Mouse (Mus musculus) adrenal gland, adult 2 months (tissue): ENCODE results near the gene Duox2. TPM values are rescaled to one million over a fixed set of nuclear protein-coding genes. Genes with fewer than 3 reads are reported as not detected.

Experiments
- DNase-seq: peaks from one replicate; pipeline ENCODE4 v3.0.0; 2021
- polyA plus RNA-seq: library from polyadenylated mRNA; depleted of rRNA; stranded (reverse); fragments of >200 nt; gene quantifications from 2 replicates; pipeline ENCODE4 v1.2.3, GENCODE M21; 2012
- total RNA-seq, 2 experiments: library from RNA; stranded (reverse); gene quantifications; 2 replicates each; pipeline ENCODE4 v1.2.3; 2021

Gene Duox2
- total and polyA plus RNA-seq, 3 experiments = 0.06 to 0.07 TPM; not detected in 1

DNA sequence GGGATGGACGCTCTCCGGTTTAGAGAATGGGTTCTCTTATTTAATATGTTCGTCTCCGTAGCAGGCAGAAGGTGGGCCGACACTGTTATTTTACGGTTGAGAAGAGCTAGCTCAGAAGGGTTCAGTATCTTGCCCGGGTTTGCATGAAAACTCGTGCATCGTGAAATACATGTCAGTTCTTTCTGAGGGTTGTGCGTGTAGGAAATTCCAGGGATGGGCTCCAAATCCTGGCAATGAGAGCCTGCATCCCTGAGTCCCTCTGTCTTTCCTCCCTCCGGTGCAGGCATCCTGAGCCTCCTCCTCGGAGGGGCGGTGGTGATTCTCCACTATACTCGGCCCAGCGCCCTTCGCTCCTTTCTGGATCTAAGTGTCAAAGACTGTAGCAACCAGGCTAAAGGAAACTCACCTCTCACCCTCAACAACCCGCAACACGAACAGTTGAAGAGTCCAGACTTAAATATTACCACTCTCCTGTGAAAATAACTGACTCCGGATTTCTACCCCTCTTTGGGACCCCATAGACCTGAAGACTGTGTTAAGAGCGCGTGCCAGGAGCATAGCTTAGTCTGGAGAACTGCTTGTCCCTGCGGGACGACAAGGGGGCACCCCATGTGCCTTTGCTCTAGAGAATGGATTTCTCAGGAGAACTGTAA lies 3.8 kb upstream of the Duox2 start:
- DNase-seq = no peak

DNA sequence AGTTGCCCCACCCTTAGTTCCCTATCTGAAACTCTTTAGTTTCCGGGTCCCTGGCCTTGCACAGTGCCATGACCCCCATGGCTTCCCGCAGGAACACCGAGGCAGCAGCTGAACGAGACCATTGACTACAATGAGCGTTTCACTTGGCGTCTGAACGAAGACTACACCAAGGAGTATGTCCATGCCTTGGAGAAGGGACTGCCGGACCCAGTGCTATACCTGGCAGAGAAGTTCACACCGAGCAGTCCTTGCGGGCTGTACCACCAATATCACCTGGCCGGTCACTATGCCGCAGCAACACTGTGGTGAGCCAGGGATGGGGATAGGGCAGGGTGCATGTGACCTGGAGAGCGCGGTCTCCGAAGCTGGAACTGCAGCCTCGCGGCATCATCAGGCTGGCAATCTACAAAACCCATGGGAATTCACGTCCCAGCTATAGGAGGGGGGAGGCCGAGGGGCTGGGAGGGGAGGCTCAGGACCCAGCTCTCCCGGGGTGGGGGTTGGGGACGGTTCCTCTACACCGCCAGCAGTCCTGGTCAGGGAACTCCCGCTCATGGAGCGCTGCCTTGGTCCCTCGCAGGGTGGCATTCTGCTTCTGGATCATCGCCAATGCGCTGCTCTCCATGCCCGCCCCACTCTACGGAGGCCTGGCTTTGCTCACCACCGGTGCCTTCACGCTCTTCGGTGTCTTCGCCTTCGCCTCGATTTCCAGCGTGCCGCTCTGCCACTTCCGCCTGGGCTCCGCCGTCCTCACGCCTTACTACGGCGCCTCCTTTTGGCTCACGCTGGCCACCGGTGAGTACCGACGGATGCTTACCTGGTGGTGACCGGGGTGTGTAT lies 3.1 kb upstream of the Duox2 start:
- peak; percentile 56 for DNase-seq

DNA sequence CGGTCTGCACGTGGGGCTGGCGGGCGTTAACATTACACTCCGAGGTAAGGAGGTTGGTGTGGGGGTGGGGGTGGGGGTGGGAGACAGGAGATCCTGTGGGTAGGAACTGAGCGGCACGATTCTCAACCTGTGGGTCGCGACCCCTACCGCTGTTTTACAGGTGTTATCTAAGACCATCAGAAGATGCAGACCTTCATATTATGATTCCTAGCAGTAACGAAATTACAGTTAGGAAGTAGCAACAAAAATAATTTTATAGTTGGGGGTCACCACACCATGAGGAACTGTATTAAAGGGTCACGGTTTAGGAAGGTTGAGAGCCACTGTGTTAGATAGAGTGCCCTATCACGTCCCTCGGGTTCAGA lies 2.4 kb upstream of the Duox2 start:
- DNase-seq = no peak

- no peak for DNase-seq
Measured at GRCm38 (mm10) chr2:122299911-122300655, 1.8 kb upstream of the Duox2 start.

- peak; percentile 17 for DNase-seq
Measured at GRCm38 (mm10) chr2:122298596-122299490, 594 bp upstream of the Duox2 start, which contains the start of gene Duoxa2. TSS of gene Duoxa2 (plus strand) at chr2:122298900.

- DNase-seq = no peak
Measured at GRCm38 (mm10) chr2:122297271-122298095, 766 bp downstream of the Duox2 start.

DNA sequence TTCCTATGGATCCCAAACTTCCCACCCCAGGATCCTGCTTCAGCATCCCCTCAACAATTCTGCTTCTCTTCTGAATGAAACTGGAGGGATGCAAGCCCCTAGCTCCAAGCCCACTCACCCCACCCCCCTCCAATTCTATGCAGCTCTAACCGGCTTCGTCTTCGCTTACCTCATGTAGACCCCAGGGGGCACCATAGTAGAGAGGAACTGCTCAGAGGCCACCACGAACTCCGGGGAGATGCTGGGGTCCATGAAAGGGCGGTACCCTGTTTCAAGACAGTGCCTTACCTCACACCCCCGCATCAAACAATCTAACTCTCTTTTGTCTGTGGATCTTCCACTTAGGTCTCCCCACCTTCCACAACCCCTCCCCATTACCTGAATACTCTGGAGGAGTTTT lies 3.3 kb downstream of the Duox2 start:
- DNase-seq = no peak

GRCm38 (mm10) chr2:122286137-122286536 lies 12.1 kb downstream of the Duox2 start:
- no peak for DNase-seq

DNA sequence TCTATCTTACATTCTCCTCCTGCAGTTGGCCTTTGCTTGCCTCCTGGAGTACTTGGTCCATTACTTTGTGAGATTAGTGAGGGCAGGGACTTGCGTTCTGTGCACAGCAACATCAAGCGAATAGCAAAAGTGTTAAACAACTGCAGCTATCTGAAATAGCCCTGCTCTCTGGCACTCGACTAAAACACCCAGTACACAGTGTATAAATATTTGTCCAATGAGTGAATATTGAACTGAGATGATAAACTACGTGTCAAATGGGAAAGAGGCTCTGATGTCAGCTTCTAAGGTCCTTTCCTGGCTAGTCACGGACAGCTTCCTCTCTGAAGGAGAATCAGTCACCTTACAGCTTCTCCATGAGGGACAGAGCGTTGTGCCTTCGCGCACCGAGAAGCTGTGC lies 14.2 kb downstream of the Duox2 start:
- DNase-seq = no peak

DNA sequence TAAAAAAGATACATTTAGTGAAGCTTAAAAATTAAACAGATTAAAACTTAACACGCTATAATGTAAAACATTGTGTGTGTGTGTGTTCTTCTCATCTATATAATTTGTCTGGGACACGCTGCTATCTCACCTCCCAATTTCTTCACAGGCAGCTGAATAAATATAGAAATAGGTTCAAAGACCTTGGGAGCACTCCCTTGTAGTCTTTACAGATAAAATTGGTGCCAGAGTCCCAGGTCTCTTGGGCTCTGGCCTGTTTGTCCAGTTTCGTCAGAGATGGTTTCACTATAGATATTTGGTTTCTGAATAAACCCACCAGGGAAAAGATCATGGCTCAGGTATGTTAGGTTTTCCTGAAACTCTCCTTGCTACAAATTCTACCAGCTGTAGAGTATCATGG lies 19.5 kb downstream of the Duox2 start:
- no peak for DNase-seq

GRCm38 (mm10) chr2:122266407-122267193 lies 31.6 kb downstream of the Duox2 start:
- no peak for DNase-seq

- DNase-seq = no peak
Measured at GRCm38 (mm10) chr2:122264690-122265089, 33.6 kb downstream of the Duox2 start.

GRCm38 (mm10) chr2:122260729-122261128 lies 37.5 kb downstream of the Duox2 start:
- DNase-seq = no peak

DNA sequence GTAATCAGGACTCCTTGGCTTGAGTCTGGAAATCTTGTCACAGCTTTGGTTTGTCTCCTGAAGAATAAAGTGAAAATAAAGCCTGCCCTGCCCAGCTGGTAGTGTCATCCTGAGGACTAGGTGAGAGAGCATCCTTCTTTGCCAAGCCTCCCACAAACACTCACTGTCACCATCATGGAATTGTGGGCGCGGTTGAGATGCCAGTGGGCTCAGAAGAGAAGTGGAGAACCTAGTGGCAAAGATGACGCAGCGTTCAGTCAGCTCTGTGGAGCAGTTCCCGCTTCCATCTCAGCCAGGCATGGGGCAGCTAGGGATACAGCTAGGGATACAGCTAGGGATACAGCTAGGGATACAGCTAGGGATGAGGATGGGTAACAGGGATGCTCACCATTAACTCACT lies 42.3 kb downstream of the Duox2 start:
- DNase-seq = no peak

DNA sequence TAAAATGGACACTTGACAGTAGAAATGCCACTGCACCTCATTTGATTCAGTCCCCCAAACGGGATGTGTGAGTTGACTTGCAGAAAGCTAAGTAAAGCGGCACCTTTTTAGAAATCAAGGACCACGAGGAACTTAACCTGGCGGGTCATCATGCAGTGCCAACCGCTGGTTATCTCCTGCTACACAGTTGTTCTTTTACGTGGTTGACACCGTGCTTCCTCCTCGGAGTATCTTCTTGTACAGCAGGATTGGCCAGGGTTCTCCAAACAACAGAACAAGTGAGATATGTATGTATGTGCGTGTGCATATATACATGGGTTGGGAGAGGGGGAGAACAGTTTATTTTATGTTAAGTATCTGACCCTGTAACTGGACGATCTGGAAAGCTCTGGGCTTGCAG lies 50.5 kb downstream of the Duox2 start:
- no peak for DNase-seq

DNA sequence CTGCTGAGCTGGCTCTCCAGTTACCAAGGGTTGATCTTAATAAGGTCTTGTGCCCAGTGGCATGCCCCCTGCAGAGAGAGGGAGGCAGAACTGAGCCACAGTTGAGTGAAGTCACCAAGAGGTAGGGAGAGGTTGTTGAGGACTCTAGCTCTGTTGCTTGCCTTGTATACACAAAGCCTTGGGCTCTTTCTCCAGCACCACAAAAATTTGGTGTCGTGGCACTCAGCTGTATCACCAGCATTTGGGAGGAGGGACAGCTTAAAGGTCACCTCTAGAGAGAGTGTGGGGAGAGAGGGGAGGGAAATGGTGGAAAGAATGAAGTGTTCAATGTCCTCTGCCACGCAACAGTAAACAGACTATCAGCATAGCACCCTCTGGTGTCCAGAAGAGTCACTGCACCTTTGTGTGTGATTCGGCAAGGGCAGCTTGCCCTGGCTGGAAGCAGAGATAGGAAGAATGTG lies 54.5 kb downstream of the Duox2 start:
- peak; percentile 79 for DNase-seq

DNA sequence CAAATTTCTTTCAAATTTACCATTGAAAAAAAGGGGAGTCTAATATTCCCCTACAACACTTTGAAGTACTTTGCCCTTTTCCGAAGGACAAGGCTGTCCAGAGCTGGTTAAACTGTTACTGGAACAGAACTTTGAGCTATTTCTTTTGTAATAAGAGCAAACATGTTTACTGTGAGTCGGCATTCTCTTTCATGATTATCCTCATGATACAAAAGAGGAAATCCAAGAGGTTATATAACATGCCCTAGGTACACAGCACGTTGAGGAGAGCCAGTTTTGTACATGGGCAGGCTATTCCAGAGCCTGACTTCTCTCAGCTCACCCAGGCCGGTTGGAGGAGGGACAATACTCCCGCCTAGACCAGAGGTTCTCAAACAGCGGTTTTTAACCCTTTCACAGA lies 56.3 kb downstream of the Duox2 start:
- no peak for DNase-seq

DNA sequence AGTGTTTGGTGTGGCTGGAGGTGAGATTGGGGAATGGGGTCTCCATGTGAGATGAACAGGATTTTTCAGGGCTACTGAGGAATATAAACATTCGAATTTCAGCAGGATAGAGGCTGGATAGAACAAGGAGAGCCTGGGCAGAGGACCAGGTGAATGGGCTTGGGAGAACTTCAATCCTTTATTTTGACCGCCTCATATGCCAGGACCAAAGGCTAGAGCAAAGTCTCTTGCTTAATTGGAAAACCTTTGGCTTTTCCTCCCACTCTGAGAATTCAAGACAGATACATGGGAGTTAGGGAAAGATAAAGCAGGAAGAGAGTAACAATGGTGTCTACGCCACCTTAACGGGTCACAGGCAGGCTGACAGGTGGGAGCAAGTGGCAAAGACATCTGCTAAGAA lies 57.0 kb downstream of the Duox2 start:
- no peak for DNase-seq

- DNase-seq = no peak
Measured at GRCm38 (mm10) chr2:122240735-122241134, 57.5 kb downstream of the Duox2 start.

DNA sequence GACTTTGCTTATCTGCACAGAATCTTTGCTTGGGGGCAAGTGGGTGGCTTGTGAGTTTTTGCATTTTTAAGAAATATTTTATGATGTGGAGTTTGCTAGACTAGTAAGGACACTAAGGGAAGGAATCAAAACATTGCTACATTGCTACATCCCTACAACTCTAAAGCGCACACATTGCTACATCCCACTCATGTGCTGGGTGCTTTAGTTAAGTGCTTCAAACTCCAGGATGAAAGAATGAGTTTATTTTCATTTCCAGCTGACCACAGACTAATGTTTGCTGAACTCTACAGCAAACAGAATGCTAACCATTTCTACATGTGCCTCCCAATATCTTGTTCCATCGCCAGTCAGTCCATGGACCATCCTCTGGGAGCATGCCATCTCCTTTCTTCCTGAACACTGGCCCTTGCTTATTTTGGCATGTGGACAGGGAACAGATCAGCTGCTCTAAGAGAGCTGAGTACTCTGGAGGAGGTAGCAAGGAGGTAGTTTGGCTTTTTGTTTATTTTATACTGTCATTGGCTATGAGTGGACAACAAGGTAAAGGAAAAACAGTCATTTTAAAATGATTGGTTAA lies 60.3 kb downstream of the Duox2 start:
- no peak for DNase-seq
